Mouse (Mus musculus): Measurements from ENCODE around the gene Stk17b.
A peak's percentile ranks its signal among the peaks of the same experiment; 100 is the strongest.
"Not testable (repeated sequence)": the region's sequence is repeated elsewhere in the genome, so short reads cannot be mapped to it uniquely, and the experiment has no call there.

The Stk17b gene

DNA sequence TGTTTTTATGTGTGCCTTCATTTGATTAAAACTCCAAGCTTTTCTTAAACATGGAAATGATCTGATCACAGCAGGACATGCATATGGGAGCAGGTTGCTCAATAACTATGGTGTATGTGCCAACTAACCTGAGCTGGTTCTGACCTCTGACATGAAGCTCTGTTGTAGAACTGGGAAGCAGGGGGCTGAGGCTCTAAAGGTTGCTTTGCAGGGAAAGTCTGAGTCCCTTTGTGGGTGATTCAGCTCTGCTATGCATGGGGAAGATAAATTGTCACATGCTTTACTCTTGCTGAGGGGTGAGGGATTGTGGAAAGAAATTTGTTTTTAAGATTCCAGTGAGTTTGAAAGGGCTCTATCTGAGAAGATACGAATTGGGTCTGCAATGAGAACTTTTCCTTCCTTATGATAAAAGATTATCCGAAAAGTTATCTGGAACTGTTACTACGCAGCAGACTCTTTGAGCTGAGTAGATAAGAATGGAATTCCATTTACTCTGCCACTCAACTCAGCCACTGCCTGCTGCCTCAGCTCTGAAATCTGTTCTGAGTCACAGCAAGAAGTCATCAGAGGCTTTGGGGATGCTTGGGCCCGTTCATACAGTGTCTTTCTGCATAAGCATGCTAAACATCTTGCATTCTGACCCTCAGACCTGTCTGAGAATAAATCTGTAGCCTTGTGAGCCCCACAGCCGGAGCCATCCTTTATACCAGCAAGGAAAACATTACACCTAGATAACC, 56.4 kb downstream of the Stk17b start:
- no peak for DNase-seq (ENCODE audit: low read depth, low spot score)

DNA sequence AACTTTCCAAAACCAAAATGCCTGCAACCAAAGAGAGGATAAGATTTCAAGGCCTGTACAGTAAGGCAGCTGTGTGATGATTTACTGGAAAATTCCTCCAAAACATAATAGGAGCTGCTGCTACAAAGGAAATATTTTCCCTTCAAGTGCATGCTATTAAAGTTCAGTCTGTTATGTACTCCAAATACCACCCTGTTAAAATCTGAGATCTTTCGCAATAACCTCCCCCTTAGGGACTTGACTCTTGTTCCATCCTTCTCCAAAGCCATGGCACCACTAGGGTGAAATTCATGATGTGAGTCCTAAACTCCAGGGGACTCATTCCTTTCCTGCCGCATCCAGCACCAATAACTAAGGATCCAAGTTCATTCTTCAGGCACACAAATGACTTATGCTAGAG, 58.1 kb downstream of the Stk17b start:
- no peak for DNase-seq (ENCODE audit: low read depth, low spot score)

DNA sequence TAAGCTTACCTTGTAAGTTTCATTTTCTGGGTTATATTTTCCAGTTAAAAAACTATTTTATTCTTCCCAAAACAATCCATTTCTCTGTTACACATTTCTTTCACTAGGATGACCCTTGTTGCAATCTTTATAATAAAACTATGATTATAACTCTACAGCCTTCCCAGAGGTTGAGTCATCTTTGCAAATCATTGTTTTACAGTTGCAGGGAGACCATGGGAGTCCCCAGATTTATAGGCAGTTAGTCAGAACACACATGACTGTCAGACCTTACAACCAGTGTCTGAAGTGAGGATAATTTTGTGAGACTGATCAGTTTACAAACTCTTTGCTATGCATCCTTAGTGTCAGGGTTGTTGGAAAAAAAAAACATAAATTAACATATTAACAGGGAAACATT, 63.7 kb downstream of the Stk17b start:
- no peak for DNase-seq (ENCODE audit: low read depth, low spot score)

DNA sequence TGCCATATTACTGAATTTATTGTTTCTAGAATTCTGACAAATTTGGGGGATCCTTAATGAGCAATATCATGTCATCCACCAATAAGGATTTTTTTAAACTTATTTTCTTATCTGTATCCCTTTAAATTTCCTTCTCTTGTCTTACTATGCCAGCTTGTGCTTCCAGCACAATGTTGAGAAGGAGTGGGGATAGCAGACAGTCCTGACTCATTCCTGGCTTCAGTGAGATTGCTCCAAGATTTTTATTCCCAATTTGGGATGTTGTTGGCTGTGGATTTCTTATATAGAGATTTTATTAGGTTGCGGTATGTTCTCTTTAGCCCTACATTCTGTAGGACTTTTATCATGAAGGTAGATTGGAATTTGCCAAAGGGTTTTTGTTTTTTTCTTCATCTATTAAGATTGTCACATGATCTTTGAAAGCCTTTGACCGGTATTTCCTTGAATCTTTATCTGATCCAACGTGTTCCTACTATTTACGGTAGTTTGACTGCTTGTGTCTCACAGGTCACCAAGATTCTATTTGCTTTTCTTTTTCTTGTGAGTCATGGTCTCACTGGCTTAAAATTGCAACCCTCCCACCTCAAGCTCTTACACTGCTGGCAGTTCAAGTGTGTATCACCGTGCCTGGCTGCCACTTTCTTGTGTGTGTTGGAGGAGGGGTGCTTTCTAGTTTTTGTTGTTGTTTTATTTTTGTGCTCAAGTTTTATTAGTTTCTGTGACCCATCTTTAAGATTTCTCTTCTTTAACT, 64.2 kb downstream of the Stk17b start:
- no peak for DNase-seq (ENCODE audit: low read depth, low spot score)

DNA sequence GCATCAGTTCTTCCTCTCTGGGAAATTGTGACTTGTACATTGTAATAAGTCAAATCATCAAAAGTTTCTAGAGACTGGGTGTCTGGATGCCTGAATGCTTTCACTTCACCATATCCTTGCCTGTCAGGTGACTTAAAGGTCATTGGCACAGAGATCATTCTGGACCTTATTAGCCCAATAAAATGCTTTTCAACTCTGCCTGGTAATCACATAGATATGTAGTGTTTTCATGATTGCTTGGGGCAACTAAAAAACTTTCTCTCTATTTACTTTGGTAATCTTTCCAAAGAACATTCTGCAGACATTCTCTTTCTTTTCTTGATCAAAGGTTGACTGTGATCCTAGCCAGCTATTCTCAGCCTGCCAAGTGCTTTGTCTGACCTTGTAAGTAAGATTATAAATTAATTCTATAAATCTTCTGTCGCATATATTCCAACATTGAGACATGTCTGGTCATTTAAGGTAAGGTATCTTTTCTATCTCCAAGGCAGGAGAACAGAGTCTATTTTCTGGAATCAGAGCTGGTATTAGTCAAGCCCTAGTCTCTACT, 69.0 kb downstream of the Stk17b start:
- no peak for DNase-seq (ENCODE audit: low read depth, low spot score)

DNA sequence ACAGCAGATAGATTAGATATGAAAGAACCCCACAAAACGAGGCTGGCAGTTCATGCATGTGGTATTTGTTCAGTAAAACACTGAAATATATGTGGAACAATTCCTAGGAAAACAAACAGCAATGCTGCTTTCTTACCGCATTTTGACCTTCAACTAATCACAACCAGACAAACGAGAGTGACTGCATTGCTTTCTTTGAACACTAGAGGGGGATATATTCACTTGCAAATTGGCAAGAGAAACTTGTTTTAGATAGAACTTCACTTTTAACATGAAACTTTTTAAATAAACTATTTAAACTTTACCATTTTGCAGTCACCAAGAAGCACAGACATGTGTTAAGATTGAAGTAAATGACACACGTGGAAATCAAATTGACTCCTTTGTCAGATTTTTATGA, 69.6 kb downstream of the Stk17b start:
- DNase-seq (ENCODE audit: low read depth, low spot score) = peak; percentile 77

DNA sequence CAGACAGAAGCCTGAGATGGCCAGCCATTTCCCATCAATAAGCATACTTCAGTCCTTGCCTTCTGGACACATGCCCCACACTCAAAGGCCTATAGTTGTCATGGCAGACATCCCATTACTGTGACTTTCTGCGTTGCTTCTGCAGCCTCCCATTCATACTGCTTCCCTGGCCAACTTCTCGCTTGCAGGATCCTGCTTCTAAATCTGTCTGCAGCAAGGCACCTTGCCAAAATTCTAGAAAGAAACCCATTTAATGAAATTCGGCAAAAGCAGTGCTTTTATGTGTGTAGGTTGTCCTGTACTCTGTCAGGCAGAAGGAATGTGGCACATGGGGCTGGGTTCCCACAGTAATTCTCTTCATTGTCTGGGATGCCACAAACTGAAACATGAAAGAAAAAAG, 71.6 kb downstream of the Stk17b start:
- DNase-seq (ENCODE audit: low read depth, low spot score) = not testable (repeated sequence)

DNA sequence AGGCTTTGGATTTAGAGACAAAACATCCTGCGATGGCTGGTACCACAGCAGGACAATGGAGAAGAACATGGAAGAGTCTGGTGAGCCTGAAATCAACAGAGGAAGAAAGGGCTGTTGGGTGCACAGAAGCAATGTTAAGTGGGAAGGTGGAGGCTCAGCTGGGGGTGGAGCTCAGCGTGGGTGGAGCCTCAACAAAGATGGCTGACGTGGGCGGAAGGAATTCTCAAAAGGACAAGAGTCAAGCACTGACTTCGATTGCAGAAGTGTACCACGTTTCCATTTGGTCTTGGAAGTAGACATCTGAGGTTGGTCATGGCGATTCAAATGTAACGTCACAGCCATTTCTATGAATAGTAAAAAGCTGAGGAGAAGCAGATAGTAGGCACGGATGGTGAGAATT, 74.0 kb downstream of the Stk17b start:
- DNase-seq (ENCODE audit: low read depth, low spot score) = no peak

DNA sequence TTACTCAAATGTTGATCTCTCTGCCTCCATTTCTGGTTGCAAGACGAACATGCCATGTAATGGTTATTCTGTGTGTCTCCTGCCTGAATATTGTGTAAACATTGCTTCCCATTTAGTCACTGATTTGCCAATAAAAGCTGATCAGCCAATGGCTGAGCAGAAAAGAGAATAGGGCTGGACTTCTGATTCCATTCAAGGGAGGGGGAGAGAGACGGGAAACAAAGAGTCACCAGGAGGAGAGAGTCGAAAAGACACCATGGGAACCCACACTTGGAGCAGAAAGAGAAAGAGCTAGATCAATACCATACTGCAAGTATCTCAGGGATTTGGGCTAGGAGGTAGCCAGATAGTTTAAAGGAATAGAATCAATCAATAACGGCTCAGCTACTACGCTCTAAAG, 75.4 kb downstream of the Stk17b start:
- DNase-seq (ENCODE audit: low read depth, low spot score) = not testable (repeated sequence)

DNA sequence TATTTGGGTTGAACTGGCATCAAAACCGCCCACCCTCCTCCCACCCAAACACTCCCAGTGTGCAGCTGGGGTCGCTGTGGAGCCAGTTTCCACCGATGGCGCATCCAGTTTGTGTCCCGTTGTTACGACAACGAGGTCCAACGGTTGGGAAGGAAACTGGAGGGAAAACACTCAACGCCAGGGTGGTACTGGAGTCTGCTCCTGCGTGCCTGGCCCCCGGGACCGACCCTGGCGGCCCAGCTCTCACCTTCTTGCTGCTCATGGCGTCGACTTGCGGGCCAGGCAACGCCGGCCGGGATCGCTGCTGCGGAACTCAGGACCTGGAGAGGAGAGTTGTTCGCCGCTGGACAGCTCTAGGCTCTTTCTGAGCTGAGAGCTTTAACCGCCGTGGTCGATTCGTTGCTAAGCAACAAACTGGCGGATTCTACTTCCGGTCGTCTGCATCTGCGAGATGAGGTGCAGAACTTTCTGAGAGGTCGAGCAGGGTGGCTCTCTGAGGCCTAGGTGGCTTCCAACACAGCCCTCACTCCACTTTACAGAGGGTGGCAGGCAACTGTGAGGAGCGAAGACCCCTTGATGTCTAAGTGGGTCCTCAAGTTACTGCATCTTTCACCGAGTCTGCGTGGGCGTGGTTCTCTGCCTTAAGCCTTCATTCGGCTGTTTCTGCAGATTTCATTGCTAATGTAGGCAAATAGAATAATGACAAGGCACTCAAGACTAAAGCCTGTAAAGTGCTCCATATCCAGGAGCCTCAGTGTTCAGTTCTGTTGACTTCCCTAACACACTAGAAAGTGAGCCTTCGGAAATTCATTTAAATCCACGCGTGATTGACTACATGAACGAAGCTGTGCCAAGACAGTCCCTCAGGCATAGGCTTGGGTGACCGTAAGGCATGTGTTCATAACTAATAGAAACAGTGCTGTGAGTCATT, 78.3 kb downstream of the Stk17b start, which contains the start of gene Dnah7a:
Gene Dnah7a, minus strand, starts transcription at position 354 of the 931 bp plus-strand sequence.
- peak; percentile 84 for DNase-seq (ENCODE audit: low read depth, low spot score)

Measured in forelimb bud, embryonic 11.5 days (tissue).